Mouse (Mus musculus): ENCODE data around the gene Ang.

GRCm38 (mm10) chr14:51098921-51099320 lies 8.0 kb downstream of the Ang start:
- no peak for TF ChIP-seq ZNF384 (IDR thresholded peaks at IDR 0.05; ENCODE audit: low read depth, low read length)
- TF ChIP-seq ELF1 (IDR thresholded peaks at IDR 0.05; ENCODE audit: low read depth, low read length), result no peak
- no peak for TF ChIP-seq CTCF (IDR thresholded peaks at IDR 0.05 in 2 of 3, conservative IDR thresholded peaks at IDR 0.05 in 1 of 3; ENCODE audit: control insufficient read depth in 1 of 3, insufficient read depth in 1 of 3, low read depth in 2 of 3, low read length in 3 of 3, poor library complexity in 1 of 3, severe bottlenecking in 1 of 3)
- TF ChIP-seq GATA1 (IDR thresholded peaks at IDR 0.05; ENCODE audit: low read depth, low read length), result no peak
- TF ChIP-seq EP300 (IDR thresholded peaks at IDR 0.05; ENCODE audit: low read depth in 1 of 2, low read length in 2 of 2), result no peak
- TF ChIP-seq ETS1 (IDR thresholded peaks at IDR 0.05; ENCODE audit: low read depth, low read length), result no peak
- no peak for TF ChIP-seq TAL1 (IDR thresholded peaks at IDR 0.05; ENCODE audit: low read length)
- TF ChIP-seq POLR2A (IDR thresholded peaks at IDR 0.05; ENCODE audit: control insufficient read depth in 1 of 2, insufficient read depth in 1 of 2, low read depth in 1 of 2, low read length in 2 of 2, poor library complexity in 1 of 2), result no peak
- no peak for TF ChIP-seq MAX (IDR thresholded peaks at IDR 0.05; ENCODE audit: low read length)
- no peak for TF ChIP-seq BHLHE40 (IDR thresholded peaks at IDR 0.05; ENCODE audit: borderline replicate concordance, low read depth, low read length)
- no peak for TF ChIP-seq USF2 (IDR thresholded peaks at IDR 0.05; ENCODE audit: borderline replicate concordance in 1 of 2, insufficient read depth in 1 of 2, low read depth in 1 of 2, low read length in 2 of 2)
- TF ChIP-seq NELFE (IDR thresholded peaks at IDR 0.05; ENCODE audit: low read depth, low read length), result no peak
- no peak for TF ChIP-seq ZKSCAN1 (IDR thresholded peaks at IDR 0.05; ENCODE audit: low read depth, low read length)
